Mouse (Mus musculus): ENCODE results near the gene Map4k1.
A peak's percentile ranks its signal among the peaks of the same experiment; 100 is the strongest.

Map4k1 gene

GRCm38 (mm10) chr7:28943451-28944180, 38.2 kb upstream of the Map4k1 start:
- H3K4me3 ChIP-seq (replicated peaks; ENCODE audit: low read length): no peak overlapping the region
- H3K27me3 ChIP-seq (ENCODE audit: insufficient read depth, low read length): no peaks in the 10 kb centered on the region
- peaks cover 99% of the 10 kb centered on the region for H3K4me1 ChIP-seq (replicated peaks; ENCODE audit: low read depth, low read length)
- H3K9me3 ChIP-seq (ENCODE audit: low read length): no peaks in the 10 kb centered on the region
- H3K36me3 ChIP-seq (ENCODE audit: insufficient read depth, low read length): peaks cover 75% of the 10 kb centered on the region
- TF ChIP-seq NANOG (IDR thresholded peaks at IDR 0.05; ENCODE audit: borderline replicate concordance, low read length) (no peak), CTCF (conservative IDR thresholded peaks at IDR 0.05; ENCODE audit: low read length) (no peak), POU5F1 (IDR thresholded peaks at IDR 0.05; ENCODE audit: borderline replicate concordance, low read length) (no peak)

- H3K9me3 ChIP-seq (ENCODE audit: low read length): no peaks in the 10 kb centered on the region
- H3K4me1 ChIP-seq (replicated peaks; ENCODE audit: low read depth, low read length): peaks cover 99% of the 10 kb centered on the region
- H3K36me3 ChIP-seq (ENCODE audit: insufficient read depth, low read length): peaks cover 78% of the 10 kb centered on the region
- no peaks in the 10 kb centered on the region for H3K27me3 ChIP-seq (ENCODE audit: insufficient read depth, low read length)
- peak overlapping the region; percentile 43 for H3K4me3 ChIP-seq (replicated peaks; ENCODE audit: low read length)
- TF ChIP-seq NANOG (IDR thresholded peaks at IDR 0.05; ENCODE audit: borderline replicate concordance, low read length) (no peak), CTCF (conservative IDR thresholded peaks at IDR 0.05; ENCODE audit: low read length) (no peak)
Observed at GRCm38 (mm10) chr7:28944756-28945415, 37.0 kb upstream of the Map4k1 start.

GRCm38 (mm10) chr7:28945416-28946270, 36.2 kb upstream of the Map4k1 start:
- no peaks in the 10 kb centered on the region for H3K27me3 ChIP-seq (ENCODE audit: insufficient read depth, low read length)
- H3K36me3 ChIP-seq (ENCODE audit: insufficient read depth, low read length): peaks cover 78% of the 10 kb centered on the region
- peak overlapping the region; percentile 43 for H3K4me3 ChIP-seq (replicated peaks; ENCODE audit: low read length)
- TF ChIP-seq NANOG (IDR thresholded peaks at IDR 0.05; ENCODE audit: borderline replicate concordance, low read length) (no peak), CTCF (conservative IDR thresholded peaks at IDR 0.05; ENCODE audit: low read length) (no peak), POU5F1 (IDR thresholded peaks at IDR 0.05; ENCODE audit: borderline replicate concordance, low read length) (no peak)
- H3K4me1 ChIP-seq (replicated peaks; ENCODE audit: low read depth, low read length): peaks cover 99% of the 10 kb centered on the region
- H3K9me3 ChIP-seq (ENCODE audit: low read length): no peaks in the 10 kb centered on the region

GRCm38 (mm10) chr7:28946271-28946610, 35.6 kb upstream of the Map4k1 start:
- H3K27me3 ChIP-seq (ENCODE audit: insufficient read depth, low read length): no peaks in the 10 kb centered on the region
- TF ChIP-seq CTCF (conservative IDR thresholded peaks at IDR 0.05; ENCODE audit: low read length) (no peak), POU5F1 (IDR thresholded peaks at IDR 0.05; ENCODE audit: borderline replicate concordance, low read length) (no peak), NANOG (IDR thresholded peaks at IDR 0.05; ENCODE audit: borderline replicate concordance, low read length) (no peak)

GRCm38 (mm10) chr7:28948746-28949145, 33.1 kb upstream of the Map4k1 start:
- Histone ChIP-seq H3K36me3 (ENCODE audit: insufficient read depth, low read length) (peaks cover 78% of the 10 kb centered on the region), H3K4me1 (replicated peaks; ENCODE audit: low read depth, low read length) (peaks cover 100% of the 10 kb centered on the region), H3K4me3 (replicated peaks; ENCODE audit: low read length) (peak overlapping the region; percentile 39), H3K27me3 (ENCODE audit: insufficient read depth, low read length) (no peaks in the 10 kb centered on the region), H3K9me3 (ENCODE audit: low read length) (no peaks in the 10 kb centered on the region)
- TF ChIP-seq NANOG (IDR thresholded peaks at IDR 0.05; ENCODE audit: borderline replicate concordance, low read length) (no peak), POU5F1 (IDR thresholded peaks at IDR 0.05; ENCODE audit: borderline replicate concordance, low read length) (no peak), CTCF (conservative IDR thresholded peaks at IDR 0.05; ENCODE audit: low read length) (no peak)

More at GRCm38 (mm10) chr7:28946271-28946610, 35.6 kb upstream of the Map4k1 start:
- Histone ChIP-seq H3K4me3 (replicated peaks; ENCODE audit: low read length) (peak overlapping the region; percentile 30), H3K4me1 (replicated peaks; ENCODE audit: low read depth, low read length) (peaks cover 99% of the 10 kb centered on the region), H3K36me3 (ENCODE audit: insufficient read depth, low read length) (peaks cover 78% of the 10 kb centered on the region), H3K9me3 (ENCODE audit: low read length) (no peaks in the 10 kb centered on the region)

GRCm38 (mm10) chr7:28949298-28949697, 32.6 kb upstream of the Map4k1 start:
- TF ChIP-seq POU5F1 (IDR thresholded peaks at IDR 0.05; ENCODE audit: borderline replicate concordance, low read length) (no peak), CTCF (conservative IDR thresholded peaks at IDR 0.05; ENCODE audit: low read length) (no peak), NANOG (IDR thresholded peaks at IDR 0.05; ENCODE audit: borderline replicate concordance, low read length) (no peak)
- no peaks in the 10 kb centered on the region for H3K9me3 ChIP-seq (ENCODE audit: low read length)
- H3K36me3 ChIP-seq (ENCODE audit: insufficient read depth, low read length): peaks cover 80% of the 10 kb centered on the region
- peak overlapping the region; percentile 39 for H3K4me3 ChIP-seq (replicated peaks; ENCODE audit: low read length)
- H3K27me3 ChIP-seq (ENCODE audit: insufficient read depth, low read length): no peaks in the 10 kb centered on the region
- peaks cover 100% of the 10 kb centered on the region for H3K4me1 ChIP-seq (replicated peaks; ENCODE audit: low read depth, low read length)

GRCm38 (mm10) chr7:28950346-28951037, 31.4 kb upstream of the Map4k1 start:
- Histone ChIP-seq H3K9me3 (ENCODE audit: low read length) (no peaks in the 10 kb centered on the region), H3K4me1 (replicated peaks; ENCODE audit: low read depth, low read length) (peaks cover 100% of the 10 kb centered on the region), H3K4me3 (replicated peaks; ENCODE audit: low read length) (no peak overlapping the region), H3K36me3 (ENCODE audit: insufficient read depth, low read length) (peaks cover 88% of the 10 kb centered on the region), H3K27me3 (ENCODE audit: insufficient read depth, low read length) (no peaks in the 10 kb centered on the region)
- TF ChIP-seq POU5F1 (IDR thresholded peaks at IDR 0.05; ENCODE audit: borderline replicate concordance, low read length) (no peak), NANOG (IDR thresholded peaks at IDR 0.05; ENCODE audit: borderline replicate concordance, low read length) (no peak), CTCF (conservative IDR thresholded peaks at IDR 0.05; ENCODE audit: low read length) (no peak)

All from E14TG2a.4 (cell line).